ENCODE assay signal across 9 mouse cellular contexts in genomic region chr16:92103572-92104331, GRCm38 (mm10). TPM values are rescaled to one million over a fixed set of nuclear protein-coding genes. Genes with fewer than 3 reads are reported as not detected.
DNase-seq lines count a peak whose midpoint lies in the region; ATAC-seq lines count a peak whose summit lies in the region.
"Had no signal": no experiment of that assay in that cellular context is flagged by ENCODE, and none has a peak within 500 bp of the region (broad histone marks: within the 10 kb centered on the region; RNA-seq: fewer than 3 reads in every experiment).

No protein-coding gene starts in this region.

- no peak overlapping the region for H3K4me2 ChIP-seq in forebrain, embryonic 15.5 days (replicated peaks)
- no peak overlapping the region for H3K4me2 ChIP-seq in kidney, embryonic 14.5 days (replicated peaks; ENCODE audit: low read depth, low read length)
- H3K4me2 ChIP-seq: limb, embryonic 13.5 days; stomach, embryonic 15.5 days had no signal

- WGBS in forebrain, embryonic 15.5 days: 30% methylated on average over 9 of the region's 9 CpGs
- 52% methylated on average over 9 of the region's 9 CpGs for WGBS in kidney, embryonic 14.5 days

- H3K9ac ChIP-seq in forebrain, embryonic 15.5 days (replicated peaks): no peak overlapping the region
- H3K9ac ChIP-seq in kidney, embryonic 14.5 days (ENCODE audit: low read depth, low read length): no peak overlapping the region
- H3K9ac ChIP-seq: limb, embryonic 13.5 days; stomach, embryonic 15.5 days had no signal

- peak; percentile 65 for DNase-seq in right cerebral cortex, adult 18-20 months
- DNase-seq in right cerebral cortex, postnatal 36 days (ENCODE audit: low spot score in 2 of 2): no peak
- peak; percentile 30 for DNase-seq in retina, embryonic 14.5 days (ENCODE audit: low spot score)
- no peak for DNase-seq in urinary bladder, postnatal 14 days (ENCODE audit: low spot score)

- no peak overlapping the region for H3K4me3 ChIP-seq in forebrain, embryonic 15.5 days
- H3K4me3 ChIP-seq in kidney, embryonic 14.5 days (ENCODE audit: low read length): no peak overlapping the region
- H3K4me3 ChIP-seq: limb, embryonic 13.5 days; stomach, embryonic 15.5 days had no signal

- H3K9me3 ChIP-seq in forebrain, embryonic 15.5 days: no peaks in the 10 kb centered on the region
- H3K9me3 ChIP-seq in kidney, embryonic 14.5 days (ENCODE audit: control insufficient read depth, low read length): no peaks in the 10 kb centered on the region
- H3K9me3 ChIP-seq: limb, embryonic 13.5 days; stomach, embryonic 15.5 days had no signal

- 0 out of 2 replicates have a peak, but pooled peaks have one; percentile 16 for ATAC-seq in forebrain, embryonic 15.5 days (replicated peaks)
- ATAC-seq in kidney, embryonic 14.5 days (ENCODE audit: low FRiP score, low TSS enrichment): peak; percentile 47; the same call in 1 of the 2 replicates
- ATAC-seq in monocyte, adult 5-6 weeks (replicated peaks; ENCODE audit: insufficient number of reproducible peaks, low FRiP score, low TSS enrichment, poor library complexity, severe bottlenecking): no peak

- no peaks in the 10 kb centered on the region for H3K36me3 ChIP-seq in forebrain, embryonic 15.5 days
- peaks cover 12% of the 10 kb centered on the region; the same call in 1 of the 2 replicates for H3K36me3 ChIP-seq in kidney, embryonic 14.5 days (ENCODE audit: control insufficient read depth, insufficient read depth, low read length)

- peaks cover 4% of the 10 kb centered on the region for H3K4me1 ChIP-seq in forebrain, embryonic 15.5 days
- no peaks in the 10 kb centered on the region for H3K4me1 ChIP-seq in kidney, embryonic 14.5 days (ENCODE audit: control insufficient read depth, insufficient read depth, low read length)

- no peak overlapping the region for H3K27ac ChIP-seq in forebrain, embryonic 15.5 days (replicated peaks)
- H3K27ac ChIP-seq in kidney, embryonic 14.5 days (ENCODE audit: low read depth, low read length): no peak overlapping the region
- H3K27ac ChIP-seq: limb, embryonic 13.5 days; stomach, embryonic 15.5 days had no signal

- H3K27me3 ChIP-seq in forebrain, embryonic 15.5 days: no peaks in the 10 kb centered on the region
- no peaks in the 10 kb centered on the region for H3K27me3 ChIP-seq in kidney, embryonic 14.5 days (ENCODE audit: control insufficient read depth, insufficient read depth, low read length)
- H3K27me3 ChIP-seq: limb, embryonic 13.5 days; stomach, embryonic 15.5 days had no signal

RNA-seq across cellular contexts. Expression of gene Slc5a3, which starts 45.6 kb away (rescaled TPM):
- polyA plus RNA-seq in forebrain, embryonic 15.5 days (2015; fragmentation: Nextera tagmentation; extraction: Ambion mirVana): 10.8 and 12.4 TPM in 2 replicates
- polyA plus RNA-seq in kidney, embryonic 14.5 days (2014; fragmentation: Nextera tagmentation; extraction: Ambion mirVana): 5.0 and 13.6 TPM in 2 replicates
- total RNA-seq in monocyte, adult 5-6 weeks (2017): 1.6 to 4.6 TPM (median 1.9 TPM) in 3 replicates

RNA-seq across cellular contexts. Expression of gene Gm49711, which starts 45.6 kb away (rescaled TPM):
- 0.42 and 0.57 TPM in 2 replicates for polyA plus RNA-seq in forebrain, embryonic 15.5 days (2015; fragmentation: Nextera tagmentation; extraction: Ambion mirVana)
- polyA plus RNA-seq in kidney, embryonic 14.5 days (2014; fragmentation: Nextera tagmentation; extraction: Ambion mirVana): 0.30 and 0.32 TPM in 2 replicates
- total RNA-seq in monocyte, adult 5-6 weeks (2017): not detected in 3 replicates
- polyA plus RNA-seq: stomach, embryonic 15.5 days had no signal

RNA-seq across cellular contexts. Expression of gene Mrps6, which starts 45.7 kb away (rescaled TPM):
- polyA plus RNA-seq in forebrain, embryonic 15.5 days (2015; fragmentation: Nextera tagmentation; extraction: Ambion mirVana): 142 and 153 TPM in 2 replicates
- polyA plus RNA-seq in kidney, embryonic 14.5 days (2014; fragmentation: Nextera tagmentation; extraction: Ambion mirVana): 134 and 168 TPM in 2 replicates
- total RNA-seq in monocyte, adult 5-6 weeks (2017): 5.8 to 18.1 TPM (median 9.5 TPM) in 3 replicates

Comparison
In these comparisons a context has a peak if more than half of its experiments do, and no peak if none do; other contexts are left out.
1. DNase-seq: peak in right cerebral cortex, adult 18-20 months (single experiment) and retina, embryonic 14.5 days (single experiment); none in right cerebral cortex, postnatal 36 days (0 of 2) and urinary bladder, postnatal 14 days (single experiment).